Mouse (Mus musculus) T-helper 1 cell (primary cell): ENCODE measurements around the gene Smdt1.
"Not testable (repeated sequence)": the region's sequence is repeated elsewhere in the genome, so short reads cannot be mapped to it uniquely, and the experiment has no call there.

ENCODE experiments used
- in situ Hi-C: fragments of 300-600 bp; cut with MboI, MseI; formaldehyde crosslinking; loops from one replicate; pipeline ENCODE4 v1.15.1; 2025; ENCODE audit warnings: high pct_unique_total_duplicates

Gene Smdt1

DNA sequence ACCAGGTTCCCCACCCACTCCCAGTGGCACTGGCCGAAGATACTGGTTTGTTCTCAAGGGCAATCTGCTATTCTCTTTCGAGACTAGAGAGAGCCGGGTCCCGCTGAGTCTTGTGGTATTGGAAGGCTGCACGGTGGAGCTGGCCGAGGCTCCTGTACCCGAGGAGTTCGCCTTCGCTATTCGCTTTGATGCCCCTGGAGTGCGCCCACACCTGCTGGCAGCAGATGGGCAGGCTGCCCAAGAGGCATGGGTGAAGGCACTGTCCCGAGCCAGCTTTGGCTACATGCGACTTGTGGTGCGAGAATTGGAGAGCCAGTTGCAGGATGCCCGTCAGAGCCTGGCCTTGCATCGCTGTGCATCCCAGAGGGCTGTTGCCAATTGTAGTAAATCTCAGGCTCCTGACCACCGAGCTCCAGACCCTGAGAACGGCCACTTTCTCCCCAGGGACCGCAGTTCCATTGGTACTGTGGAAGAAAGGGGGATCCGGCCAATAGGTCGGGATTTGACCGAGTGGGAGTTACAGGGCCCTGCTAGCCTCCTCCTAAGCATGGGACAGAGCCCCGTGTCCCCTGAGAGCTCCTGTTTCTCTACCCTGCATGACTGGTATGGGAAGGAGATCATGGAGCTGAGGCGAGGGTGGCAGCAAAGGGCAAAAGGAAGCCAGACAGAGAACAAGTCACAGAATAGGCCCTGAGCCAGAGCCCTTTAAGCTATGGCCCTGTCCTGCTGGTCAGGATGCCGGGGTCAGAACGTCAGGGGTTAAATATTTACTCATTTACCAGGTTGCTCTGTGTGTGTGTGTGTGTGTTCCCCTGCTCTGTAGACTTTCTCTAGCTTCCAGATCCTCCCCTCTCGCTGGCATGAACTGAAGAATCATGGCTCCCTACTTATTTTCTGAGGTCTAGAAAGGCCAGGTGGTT lies 4.9 kb downstream of the Smdt1 start:
- in situ Hi-C loops, result no loop called here

DNA sequence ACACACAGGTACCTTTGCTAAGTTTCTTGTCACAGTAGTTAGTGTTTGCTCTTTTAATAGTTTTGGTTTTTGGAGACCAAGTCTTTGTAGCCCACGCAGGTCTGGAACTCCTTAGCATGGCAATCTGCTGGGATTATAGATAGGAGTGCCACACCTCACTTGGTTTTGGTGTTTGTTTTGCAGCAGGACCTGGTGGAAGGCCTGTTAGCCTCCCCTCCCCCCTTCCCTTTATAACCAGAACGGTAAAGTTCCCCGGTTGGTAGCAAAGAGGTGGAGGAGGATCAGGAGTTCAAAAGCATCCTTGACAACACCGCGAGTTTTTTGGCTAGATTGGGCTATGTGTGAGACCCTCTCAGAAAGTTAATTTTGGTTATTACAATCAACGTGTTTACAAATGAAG lies 6.2 kb downstream of the Smdt1 start:
- in situ Hi-C loops, result no loop called here

DNA sequence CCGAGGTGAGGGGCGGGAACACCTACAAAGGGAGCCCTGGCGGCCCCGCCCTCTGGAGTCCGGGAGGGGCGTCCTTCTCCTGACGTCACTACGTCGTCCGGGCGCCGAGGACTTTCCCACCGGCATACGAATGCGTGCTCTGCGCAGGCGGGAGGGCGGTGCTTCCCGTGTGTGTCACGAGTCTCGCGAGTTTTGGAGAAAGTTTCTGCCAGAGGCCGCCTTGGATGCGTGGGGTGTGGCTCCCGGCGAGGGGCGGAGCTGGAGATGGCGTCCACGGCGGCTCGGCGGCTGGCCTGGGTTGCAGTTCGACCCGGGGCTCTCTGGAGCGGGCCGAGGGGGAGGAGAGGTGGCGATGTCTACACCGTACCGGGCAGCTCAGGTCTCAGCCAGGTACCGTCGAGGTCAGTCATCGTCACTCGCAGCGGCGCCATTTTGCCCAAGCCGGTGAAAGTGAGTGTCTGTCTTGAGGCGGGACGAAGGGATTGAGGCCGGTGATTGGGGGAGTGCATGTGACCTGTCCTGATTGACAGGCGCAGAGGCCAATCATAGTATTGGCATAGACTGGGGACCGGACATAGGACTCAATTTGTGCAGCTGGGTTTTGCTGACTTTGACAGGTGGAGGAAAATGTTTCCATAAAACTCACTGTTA lies 7.2 kb downstream of the Smdt1 start:
- in situ Hi-C loops, result no loop called here

DNA sequence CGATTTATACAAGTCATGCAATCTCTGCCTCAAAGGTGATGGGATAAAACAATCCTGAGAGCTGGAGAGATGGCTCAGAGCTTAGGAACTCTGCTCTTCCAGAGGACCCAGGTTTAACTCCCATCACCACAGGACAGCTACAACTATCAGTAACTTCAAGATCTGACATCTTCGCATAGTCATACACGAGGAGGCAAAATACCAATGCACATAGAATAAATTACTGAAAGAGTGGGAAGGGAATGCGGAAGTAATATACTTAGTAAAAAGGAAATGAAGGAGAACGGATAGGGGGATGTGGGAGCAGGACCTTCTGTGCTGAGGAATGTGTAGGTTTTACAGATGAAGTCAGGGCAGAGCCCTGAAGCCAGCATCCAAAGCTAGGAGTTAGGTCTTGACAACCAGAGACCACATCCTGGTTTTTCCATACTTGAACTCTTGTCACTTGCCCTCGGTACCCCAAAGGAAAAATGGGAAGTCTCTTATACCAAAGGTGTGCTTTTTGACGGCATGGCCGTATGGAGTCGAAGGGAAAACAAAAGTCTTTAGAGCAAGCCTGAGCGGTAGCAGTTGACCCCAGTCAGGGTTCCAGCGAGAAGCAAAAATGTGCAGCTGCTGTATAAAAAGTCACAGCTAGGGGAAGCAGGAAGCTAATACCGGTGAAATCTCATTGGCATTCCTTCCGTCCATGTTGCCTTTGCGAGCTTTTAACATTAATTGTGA lies 8.0 kb downstream of the Smdt1 start:
- in situ Hi-C loops, result no loop called here

DNA sequence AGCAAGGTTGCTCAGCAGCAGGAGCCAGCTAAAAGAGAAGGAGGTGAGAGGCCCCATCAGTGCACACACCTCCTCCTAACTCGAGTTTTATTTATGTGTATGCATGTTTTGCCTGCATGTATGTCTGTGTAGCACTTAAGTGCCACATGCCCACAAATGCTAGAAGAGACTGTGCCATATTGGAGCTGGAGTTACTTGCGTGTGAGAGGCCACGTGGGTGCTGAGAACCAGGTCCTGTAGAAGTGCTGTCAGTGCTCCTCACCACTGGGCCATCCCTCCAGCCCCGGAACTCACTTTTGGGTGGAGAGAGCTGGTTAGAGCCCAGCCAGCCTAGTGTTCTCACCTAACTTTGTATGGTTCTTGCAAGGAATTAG lies 8.5 kb downstream of the Smdt1 start:
- in situ Hi-C loops, result no loop called here

DNA sequence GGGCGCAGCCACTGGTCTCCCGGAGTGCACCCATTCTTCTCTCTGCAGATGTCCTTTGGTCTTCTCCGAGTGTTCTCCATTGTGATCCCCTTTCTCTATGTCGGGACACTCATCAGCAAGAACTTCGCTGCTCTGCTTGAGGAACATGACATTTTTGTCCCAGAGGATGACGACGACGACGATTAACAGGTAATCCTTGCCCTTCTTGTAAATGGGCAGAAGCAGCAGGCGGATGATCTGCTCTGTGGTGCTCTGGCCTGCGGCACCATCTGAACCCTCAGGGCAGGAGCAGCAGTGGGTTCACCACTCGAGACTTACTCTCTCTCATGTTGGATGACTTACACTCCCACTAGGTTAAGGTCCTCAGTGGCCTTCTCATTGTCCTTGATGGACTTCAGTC lies 9.1 kb downstream of the Smdt1 start:
- in situ Hi-C loops, result no loop called here

DNA sequence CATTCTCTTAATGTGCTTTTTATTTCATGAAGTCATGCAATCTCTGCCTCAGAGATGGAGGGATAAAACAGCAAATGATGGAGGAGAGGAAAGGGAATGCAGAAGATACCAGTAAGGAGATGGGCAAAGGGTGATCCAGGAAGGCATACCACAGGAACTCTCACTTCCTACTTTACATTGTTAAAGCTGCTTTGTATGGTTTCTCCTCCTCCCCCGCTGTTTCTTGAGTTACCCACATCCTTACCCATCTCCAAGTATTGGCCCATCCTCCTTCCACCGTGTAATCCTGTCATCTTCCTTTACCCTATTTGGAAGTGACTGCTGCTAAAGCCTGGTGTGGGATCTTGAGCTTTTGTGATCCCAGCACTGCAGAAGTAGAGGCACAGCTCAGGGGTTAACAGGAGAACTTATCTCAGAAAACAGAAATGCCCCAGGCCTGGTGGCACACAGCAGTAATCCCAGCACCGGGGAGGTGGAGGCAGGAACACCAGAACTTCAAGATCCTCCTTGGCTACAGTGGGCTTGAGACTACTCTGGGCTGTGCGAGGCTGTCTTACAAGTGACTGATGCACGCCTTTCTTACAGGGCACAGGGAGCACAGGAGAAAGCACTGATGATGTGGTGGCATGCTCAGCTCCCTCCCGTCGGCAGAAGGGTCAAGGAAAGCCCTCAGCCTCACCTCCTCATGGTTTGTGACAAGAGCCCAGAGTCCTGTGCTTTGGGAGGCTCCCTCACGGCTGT lies 9.7 kb downstream of the Smdt1 start:
- in situ Hi-C loops, result no loop called here

DNA sequence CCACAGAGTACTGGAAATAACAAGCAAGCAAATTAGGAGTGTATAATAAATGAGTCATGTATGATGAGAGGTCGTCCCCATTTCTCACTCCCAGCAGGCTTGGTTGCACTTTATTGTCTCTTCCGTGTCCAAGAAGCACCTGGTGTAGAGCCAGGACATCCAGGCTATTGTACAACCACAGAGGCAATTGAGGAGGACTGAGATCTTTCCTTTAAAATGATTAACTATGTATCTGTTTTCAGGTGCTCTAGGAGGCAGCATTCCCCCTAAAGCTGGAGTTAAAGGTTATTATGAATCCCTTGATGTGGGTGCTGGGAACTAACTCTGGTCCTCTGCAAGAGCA lies 10.2 kb downstream of the Smdt1 start:
- in situ Hi-C loops, result no loop called here

DNA sequence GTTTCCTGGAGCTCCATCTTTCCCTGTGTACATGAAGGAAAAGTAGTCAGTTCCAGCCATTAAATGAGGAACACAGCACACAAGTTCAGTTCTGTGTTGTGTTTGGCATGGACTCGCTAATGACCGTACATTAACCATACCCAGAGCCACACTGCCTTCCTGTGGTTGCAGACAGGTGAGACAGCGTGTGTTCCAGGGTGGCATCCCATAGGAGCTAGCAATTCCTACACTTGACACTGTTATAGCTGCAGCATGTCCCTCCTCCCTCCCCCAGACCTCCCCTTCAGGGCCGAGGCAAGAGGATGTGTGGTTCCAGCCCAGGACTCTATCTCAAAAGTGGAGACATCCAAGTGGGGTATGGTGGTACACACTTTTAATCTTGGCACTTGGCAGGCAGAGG lies 11.6 kb downstream of the Smdt1 start:
- in situ Hi-C loops, result loop anchor here (10.0 kb wide), 1 partner anchor 754 kb away; no protein-coding TSS in a partner anchor

DNA sequence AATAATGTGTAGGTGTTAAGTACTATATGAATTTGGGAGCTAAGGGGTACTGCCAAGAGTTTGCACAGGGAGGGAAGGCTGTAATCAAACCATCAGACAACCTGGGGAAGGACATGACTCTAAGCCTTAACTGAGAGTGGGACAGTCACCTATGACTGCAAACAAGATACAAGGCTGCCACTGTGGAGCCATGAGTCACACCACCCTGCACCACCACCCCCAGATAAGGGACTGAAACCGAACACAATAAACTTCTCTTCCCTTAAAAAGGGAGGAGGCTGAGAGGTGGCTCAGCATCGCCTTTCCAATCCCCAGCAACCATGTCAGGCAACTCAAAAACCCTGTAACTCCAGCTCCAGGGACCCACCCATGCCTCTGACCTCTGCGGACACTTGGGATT lies 12.7 kb downstream of the Smdt1 start:
- in situ Hi-C loops, result loop anchor here (10.0 kb wide), 1 partner anchor 753 kb away; no protein-coding TSS in a partner anchor

DNA sequence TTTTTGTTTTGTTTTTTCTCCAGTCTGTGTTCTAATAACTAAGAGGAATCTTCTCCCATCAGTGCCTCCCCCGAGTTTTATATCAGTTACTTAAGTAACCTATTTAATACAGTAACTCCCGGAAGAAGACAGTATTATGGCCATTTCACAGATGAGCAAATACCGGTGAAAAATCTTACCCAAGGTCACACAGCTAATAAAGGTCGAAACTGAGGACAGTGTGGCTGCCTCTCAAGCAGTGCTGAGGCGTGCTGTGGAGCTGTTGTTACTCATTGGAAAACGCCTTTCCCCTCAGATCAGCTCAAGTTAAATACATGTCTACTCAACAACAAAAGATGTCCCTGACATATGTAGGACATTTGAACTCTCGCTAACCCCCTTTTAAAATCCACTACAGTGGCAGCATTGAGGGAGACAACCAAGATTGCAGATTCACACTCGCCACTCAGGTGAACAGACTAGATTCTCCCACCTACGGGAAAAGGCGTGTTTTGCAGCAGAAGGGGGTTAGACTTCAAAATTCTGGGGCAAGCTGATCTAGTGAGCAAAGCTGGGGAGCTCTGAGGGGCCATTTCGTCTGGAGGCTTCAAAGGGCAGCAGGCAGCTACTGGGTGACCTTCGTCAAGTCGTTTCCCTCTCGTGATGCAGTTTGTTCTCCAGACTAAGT lies 14.5 kb downstream of the Smdt1 start:
- in situ Hi-C loops, result loop anchor here (10.0 kb wide), 1 partner anchor 752 kb away; no protein-coding TSS in a partner anchor

DNA sequence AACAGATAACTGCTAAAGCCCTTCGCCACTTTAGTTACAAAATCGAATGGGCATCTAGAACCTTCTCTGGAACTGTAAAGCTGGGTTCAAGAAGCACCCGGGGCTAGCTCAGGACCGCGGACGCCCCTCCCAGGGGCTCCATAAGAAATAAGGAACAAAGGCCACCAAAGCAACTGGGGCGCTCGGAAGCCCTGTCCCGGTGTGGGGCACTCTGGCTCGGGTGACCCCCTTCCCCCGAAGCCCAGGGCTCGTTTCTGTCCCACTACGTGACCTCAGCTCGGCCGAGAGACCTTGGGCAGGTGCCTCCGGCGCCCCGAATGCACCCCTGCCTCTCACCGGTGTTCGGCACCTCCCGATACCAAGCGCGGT lies 15.0 kb downstream of the Smdt1 start:
- in situ Hi-C loops, result loop anchor here (10.0 kb wide), 1 partner anchor 751 kb away; no protein-coding TSS in a partner anchor

DNA sequence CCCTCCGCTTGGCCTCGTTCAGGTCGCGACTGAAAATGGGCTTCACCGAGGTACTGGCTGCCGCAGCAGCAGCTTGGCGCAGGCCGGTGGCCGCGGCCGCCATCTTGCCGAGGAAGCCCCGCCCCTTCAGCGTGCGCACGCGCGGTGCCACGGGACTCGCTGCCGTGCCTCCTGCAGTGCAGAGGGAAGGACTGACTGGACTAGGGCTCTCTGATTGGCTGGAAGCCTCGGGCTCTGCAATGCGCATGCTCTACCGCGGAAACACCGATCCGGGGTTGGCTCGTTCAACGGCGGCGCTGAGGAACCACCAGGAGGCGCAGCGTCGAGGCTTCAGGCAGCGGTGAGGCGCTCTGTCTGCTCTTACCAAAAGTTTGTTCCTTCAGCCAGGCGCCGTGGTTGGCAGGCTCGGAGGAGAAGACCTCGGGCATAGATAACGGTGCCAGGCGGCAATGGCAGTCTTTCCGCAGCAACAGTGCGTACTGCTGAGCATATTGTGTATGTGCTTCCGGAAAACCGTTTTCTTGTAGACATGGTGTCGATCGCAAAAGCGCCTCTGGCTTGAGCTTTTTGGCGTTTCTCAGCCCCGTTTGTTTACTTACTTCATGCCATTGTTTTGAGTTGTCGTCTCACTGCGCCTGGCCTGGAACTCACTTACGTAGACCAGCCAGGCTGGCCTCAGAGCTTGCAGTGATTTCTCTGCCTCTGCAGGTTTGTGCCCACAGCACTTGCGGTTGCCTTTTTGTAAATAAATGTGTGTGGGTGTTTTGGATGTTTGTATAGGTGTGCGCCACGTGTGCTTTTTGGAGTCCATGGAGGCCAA lies 15.6 kb downstream of the Smdt1 start, which contains the start of gene Ndufa6:
Ndufa6 (minus strand) TSS at position 197 of the 820 bp plus-strand sequence.
- in situ Hi-C loops, result loop anchor here (10.0 kb wide), 1 partner anchor 750 kb away; no protein-coding TSS in a partner anchor

DNA sequence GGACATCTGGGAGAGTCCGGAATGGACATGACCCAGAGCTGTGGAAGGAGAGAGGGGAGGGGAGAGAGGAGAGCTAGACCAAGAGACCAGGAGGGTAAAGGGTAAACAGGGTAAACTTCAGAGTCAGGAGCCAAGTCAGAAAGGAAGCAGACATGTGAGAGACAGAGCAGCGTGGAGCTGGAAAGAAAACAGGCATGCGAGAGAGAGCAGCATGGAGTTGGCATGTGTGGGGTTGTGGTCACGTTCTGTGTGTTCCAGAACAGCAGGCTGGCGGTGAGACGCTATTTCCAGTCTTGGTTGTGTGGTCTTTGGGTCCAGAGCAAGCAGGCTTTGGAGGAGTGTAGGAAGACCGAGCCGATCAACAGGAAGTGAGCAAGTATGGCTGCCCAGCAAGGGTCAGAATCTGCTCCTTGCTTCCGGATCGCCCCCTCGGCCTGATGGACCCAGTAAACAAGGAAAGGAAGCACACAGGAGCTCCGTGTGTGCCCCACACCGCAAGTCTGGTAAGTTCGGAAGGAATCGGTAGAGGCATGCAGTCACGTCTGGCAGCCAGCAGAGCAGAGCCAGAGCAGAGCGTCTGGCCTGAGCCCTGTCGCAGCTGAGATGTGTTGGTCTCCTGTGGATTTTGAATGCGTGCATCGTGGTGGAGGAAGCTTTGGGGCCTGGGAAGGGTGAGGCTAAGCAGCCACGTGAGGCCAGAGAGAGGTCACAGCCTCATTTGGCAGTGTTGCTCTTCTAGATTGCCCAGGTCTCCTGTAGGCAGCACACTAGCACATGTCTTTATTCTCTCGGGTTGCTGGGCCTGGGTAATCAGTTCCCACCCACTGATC lies 19.9 kb downstream of the Smdt1 start:
- in situ Hi-C loops, result loop anchor here (10.0 kb wide), 1 partner anchor 746 kb away; no protein-coding TSS in a partner anchor

DNA sequence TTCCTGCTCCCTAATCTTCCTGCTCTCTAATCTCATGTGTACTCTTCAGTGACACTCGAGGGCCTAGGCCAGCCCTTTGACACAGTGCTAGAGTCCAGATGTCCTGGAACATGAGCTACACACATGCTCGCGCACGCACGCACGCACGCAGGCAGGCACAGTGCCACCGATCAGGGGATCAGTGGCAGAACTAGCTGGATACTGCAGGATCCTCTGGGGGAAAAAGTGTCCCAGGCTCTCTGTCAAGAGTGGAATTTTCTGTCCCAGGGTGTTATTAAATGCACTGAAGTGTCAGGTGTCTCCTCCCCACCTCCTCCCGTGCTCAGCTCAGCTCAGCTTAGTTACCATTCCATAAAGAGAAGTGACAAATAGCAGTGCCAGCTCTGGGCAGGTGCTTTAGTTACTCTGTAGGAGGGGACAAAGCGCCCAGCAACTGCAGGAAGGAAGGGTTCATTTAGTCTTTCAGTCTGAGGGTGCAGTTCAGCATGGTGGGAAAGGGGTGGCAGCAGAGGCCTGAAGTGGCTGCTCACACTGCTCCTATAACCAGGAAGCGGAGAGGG lies 22.8 kb downstream of the Smdt1 start:
- in situ Hi-C loops, result no loop called here

DNA sequence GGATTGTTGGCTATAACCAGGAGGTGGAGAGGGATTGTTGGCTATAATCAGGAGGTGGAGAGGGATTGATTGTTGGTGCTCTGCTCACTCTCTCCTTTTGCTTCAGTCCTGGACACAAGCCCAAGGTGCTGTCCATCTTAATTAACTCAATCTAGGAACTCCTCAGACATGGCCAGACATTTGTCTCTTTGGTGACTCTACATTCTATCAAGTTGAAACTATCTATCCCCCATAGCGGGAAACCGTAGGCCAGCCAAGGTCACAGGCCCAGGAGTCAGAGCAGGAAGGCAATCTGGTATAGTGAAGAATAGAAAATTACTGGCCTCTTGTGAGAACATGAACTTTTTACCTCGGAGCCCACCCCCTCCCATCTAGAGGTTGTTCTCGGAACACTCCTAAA lies 23.5 kb downstream of the Smdt1 start:
- in situ Hi-C loops, result no loop called here

DNA sequence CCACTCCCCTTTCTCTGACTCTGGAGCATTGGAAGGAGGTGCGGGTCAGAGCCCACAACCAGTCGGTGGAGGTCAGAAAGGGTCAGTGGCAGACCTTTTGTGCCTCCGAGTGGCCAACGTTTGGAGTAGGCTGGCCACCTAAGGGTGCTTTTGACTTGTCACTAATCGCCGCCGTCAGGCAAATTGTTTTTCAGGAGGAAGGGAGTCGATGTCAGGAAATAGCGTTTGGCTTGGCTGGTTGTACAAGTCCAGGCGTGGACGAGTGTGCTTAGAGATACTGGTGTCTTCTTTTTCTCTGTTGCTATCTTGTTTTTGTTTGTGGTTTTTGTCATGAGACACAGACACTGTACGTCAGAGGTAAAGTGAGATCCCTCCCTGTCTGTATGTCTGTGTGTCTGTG lies 25.0 kb downstream of the Smdt1 start:
- in situ Hi-C loops, result not testable (repeated sequence)

DNA sequence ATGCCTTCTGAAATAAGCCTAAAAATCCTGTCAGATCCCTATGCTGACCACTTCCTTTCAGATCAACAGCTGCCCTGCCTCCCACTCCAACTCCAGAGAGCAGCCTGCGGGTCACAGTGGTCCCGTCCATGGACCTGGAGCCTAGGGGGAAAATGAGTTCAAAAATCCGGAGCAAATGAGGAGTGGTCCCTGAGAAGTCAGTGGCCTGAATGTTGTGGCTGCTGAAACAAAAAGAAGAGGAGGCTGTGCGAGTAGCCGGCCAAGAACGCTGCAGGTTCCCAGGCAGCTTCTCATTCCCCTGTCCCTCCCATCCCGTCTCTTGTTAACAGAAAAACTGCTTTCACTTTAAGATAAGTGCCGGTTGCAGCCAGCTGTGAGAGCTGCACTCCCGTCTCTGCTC lies 25.8 kb downstream of the Smdt1 start:
- in situ Hi-C loops, result not testable (repeated sequence)

DNA sequence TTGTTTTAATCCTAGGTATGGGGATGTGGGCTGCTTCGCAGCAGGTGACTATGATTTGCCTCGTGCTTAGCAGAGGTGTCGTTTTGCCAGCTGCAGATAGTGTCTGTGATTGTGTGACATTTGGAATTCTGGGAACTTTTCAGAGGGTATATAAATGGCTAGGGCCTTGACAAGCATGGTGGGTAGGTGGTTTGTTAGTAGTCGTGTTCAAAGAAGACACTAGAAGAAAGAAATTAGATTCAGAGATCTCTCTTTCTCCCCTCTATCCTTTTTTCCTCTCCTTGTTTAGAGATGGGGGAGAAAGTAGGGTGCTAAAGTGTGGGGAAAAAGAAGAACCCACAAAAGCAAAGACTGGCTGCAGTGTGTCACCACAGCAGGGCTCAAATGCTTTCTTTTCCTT lies 29.4 kb downstream of the Smdt1 start:
- in situ Hi-C loops, result no loop called here
